Mouse (Mus musculus) adrenal gland, postnatal 4 days (tissue): ENCODE results near the gene Arnt. TPM values are rescaled to one million over a fixed set of nuclear protein-coding genes. Genes with fewer than 3 reads are reported as not detected.
"Not testable (repeated sequence)": the region's sequence is repeated elsewhere in the genome, so short reads cannot be mapped to it uniquely, and the experiment has no call there.

Experiments
- DNase-seq, 2 experiments: peaks; one replicate each; pipeline ENCODE4 v3.0.0; 2021 to 2022; ENCODE audit warnings: low spot score in 2 of 2, mixed read lengths in 2 of 2
- long read RNA-seq, 2 experiments: library from polyadenylated mRNA; stranded (forward); transcript quantifications; one replicate each; pipeline ENCODE4 v2.0.0; 2021
- total RNA-seq, 2 experiments: library from RNA; stranded (reverse); gene quantifications; 2 replicates each; pipeline ENCODE4 v1.2.3; 2021

Gene Arnt
- 10 to 100 TPM; 76.4 to 76.5 TPM for total RNA-seq
- long read RNA-seq, experiment 1, full-length matches to known transcripts: 1 of 8 reads
- long read RNA-seq, experiment 1, partial matches to known transcripts: 1 of 8 reads
- long read RNA-seq, experiment 1, other reads (novel, unspliced or antisense): 6 of 8 reads
- long read RNA-seq, experiment 2, full-length matches to known transcripts: 12 of 31 reads
- long read RNA-seq, experiment 2, partial matches to known transcripts: 9 of 31 reads
- long read RNA-seq, experiment 2, other reads (novel, unspliced or antisense): 10 of 31 reads

DNA sequence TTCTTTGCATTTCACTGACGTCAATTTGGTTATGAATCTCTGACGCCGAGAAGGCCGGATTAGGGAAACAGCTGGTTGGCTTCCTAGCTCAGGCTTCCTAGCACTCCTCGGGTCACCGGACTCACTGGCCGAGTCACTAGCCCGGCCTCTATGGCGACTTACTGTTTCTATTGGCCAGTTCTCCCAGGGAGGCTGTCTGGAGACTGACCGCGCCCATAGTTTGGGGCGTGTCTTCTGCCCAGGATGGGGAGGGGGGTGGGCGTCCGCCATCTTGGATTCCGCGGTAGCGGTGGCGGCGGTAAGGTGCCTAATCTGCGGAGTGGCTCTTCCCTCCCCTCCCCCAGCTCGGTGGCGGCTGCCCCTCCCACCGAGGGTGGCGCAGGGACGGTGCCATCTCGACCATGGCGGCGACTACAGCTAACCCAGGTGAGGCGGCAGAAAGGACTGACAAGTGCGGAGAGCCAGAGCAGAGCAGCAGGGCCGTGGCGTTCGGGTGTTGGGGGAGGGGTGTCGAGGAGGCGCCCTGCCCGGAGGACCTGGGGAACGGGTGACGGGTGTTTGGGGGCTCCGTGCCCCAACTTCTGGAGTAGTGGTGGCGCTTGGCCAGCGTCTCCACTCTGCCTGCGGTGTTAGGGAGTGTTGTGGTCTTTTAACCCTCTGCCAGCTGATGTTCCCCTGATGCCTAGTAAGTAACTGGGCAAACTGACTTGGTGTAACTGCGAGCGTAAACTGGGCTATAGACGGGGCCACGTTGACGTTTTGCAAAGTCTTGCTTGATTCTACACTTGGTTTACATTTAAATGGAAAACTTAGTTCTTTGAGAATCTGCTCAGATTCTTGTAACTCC lies at the start of gene Arnt:
Gene Arnt, plus strand, starts transcription at position 253 of the 847 bp plus-strand sequence.
- DNase-seq: peak; percentile 56 to 88

DNA sequence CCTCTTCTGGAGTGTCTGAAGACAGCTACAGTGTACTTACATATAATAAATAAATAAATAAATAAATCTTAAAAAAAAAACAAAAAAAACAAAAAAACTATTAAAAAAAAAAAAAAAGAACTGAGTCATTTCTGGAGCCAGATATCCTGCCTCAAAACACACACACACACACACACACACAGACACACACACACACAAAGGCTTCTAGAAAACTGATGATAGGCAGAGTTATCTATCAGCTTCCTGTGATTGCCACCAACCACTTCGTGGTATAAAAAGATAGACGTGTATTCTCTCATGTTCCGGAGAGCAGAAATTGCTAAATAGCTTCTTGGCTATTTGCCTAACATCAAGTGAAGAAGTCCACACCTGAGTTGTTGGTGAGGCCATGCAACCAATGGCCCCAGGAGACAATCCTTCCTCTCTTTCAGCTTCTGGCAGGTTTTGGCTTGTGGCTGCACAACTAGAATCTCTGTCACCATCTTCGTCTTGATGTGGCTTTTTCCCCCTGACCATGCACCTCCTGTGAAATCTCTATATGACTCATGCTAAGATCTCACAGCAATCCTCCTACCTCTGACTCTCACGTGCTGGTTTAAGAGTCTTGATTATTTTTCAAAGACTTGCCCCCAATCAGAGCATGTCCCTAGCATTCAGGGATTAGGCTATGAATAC lies 48.6 kb upstream of the Arnt start:
- DNase-seq: no peak

DNA sequence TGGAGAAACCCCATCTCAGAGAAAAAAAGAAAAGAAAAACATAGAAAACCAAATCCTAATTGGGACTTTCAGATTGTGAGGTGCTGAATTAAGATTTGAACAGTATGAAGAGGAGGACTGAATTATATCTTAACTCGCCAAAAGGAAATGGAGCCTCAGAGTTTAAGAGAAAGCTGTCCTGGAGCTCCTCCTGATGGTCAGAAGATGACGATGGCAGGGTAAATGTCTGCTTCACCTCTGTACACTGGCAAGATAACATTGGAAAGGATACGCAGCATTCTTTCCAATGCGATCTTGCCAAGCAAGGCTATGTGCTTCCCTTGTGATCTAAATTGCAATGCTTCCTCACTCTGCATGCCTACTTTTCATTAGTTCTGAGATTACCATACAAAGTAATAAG lies 39.8 kb upstream of the Arnt start:
- DNase-seq: no peak

DNA sequence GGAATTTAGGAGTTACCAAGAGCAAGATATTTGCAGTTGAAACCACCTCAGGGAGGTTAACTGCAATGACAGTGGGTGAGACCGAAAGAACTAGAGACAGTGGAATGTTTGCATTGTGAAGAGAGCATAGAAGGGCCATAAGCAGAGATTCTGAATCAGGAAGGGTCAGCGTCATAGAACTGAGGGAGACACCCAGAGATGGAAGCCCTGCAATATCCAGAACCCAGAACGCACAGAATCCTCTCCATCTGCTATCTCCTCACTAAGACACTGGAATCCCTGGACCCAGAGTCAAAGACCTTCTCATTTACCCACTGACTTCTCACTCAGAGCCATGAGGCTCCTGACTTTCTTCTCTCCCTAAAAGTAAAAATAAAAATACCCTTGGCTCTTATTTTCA lies 31.4 kb upstream of the Arnt start, which contains the start of gene 4930558C23Rik:
Gene 4930558C23Rik, minus strand, starts transcription at position 101 of the 400 bp plus-strand sequence.
- DNase-seq: no peak

DNA sequence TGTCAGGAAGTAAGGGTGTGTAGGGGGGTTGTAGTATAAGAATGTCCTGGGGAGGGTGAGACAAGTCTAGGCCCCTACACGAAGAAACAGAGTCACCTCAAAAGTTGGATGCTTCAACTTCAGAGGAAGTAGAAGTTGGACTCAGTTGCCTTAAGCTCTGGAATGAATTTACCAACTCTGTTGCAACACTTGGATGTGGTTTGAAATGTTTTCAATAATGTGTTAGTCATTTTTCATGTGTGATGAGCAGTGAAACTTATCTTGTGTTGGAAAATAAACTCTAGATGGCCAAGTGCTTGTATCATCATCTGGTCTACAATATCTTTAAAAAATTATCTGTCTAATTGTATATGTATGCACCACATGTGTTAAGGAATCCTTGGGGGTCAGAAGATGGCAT lies 26.5 kb upstream of the Arnt start:
- DNase-seq: no peak

DNA sequence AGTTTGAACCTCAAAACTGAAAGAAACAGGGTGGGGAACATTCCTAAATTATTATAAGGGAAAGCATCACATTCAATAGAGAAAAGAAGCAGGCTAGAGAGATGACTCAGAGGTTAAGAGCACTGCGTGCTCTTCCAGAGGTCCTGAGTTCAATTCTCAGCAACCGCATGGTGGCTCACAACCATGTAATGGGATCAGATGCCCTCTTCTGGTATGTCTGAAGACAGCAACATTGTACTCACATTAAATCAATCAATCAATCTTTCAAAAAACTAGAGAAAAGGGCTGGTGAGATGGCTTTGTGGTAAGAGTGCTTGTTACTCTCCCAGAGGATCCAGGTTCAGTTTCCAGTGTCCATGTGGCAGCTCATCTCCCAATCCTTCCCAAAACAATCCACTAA lies 25.3 kb upstream of the Arnt start:
- DNase-seq: no peak

DNA sequence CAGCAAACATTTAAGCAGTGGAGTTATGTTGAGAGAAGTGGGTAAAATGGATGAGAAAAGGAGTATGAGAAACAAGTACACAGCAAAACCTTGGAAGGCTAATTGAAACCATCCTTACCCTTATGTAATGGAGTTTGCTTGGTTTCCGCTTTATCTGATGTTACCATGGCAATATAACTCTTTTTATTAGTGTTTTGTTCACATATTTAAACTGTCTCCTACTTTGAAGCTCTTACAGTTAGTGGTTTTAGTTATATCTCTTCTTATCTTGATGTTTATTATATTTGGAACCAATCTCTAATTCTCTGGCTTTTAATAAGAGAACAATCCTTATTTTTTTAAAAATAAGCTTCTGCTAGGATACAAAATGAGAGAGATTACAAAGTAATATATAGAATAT lies 21.9 kb upstream of the Arnt start:
- no peak for DNase-seq

DNA sequence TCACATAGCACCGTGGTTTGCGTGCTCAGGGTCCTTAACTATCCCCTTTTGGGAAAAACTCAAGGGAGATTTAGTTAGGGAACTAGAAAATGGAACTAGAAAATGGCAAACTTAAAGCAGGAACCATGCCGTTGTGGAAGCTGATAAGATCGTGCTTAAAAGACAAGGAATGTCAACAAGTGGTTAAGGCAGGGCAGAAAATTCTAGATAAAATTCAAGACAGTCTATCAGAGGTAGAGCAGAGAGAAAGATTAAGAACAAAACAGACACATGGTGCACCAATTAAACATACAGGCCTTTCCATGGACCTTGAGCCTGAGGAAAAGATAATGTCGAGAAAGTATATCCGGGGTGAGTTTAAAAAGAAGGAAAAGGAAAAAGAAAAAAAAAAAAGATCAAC lies 16.3 kb upstream of the Arnt start:
- DNase-seq: no peak

DNA sequence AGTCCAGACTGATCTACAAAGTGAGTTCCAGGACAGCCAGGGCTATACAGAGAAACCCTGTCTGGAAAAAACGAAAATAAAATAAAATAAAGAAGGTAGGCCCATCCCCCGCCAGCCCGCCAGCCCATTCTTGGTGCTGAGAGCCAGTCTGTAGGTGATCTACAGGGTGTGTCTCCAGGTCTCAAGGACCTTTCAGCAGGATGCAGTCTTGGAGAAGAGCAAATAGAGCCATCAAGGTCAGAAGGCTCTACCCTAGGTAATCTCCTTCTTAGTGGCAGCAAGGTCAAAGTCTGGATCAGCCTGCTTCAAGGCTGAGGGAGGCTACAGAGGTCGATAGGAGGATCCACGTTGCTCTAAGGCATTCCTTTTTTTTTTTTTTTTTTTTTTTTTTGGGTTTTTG lies 7.7 kb upstream of the Arnt start:
- not testable (repeated sequence) for DNase-seq

DNA sequence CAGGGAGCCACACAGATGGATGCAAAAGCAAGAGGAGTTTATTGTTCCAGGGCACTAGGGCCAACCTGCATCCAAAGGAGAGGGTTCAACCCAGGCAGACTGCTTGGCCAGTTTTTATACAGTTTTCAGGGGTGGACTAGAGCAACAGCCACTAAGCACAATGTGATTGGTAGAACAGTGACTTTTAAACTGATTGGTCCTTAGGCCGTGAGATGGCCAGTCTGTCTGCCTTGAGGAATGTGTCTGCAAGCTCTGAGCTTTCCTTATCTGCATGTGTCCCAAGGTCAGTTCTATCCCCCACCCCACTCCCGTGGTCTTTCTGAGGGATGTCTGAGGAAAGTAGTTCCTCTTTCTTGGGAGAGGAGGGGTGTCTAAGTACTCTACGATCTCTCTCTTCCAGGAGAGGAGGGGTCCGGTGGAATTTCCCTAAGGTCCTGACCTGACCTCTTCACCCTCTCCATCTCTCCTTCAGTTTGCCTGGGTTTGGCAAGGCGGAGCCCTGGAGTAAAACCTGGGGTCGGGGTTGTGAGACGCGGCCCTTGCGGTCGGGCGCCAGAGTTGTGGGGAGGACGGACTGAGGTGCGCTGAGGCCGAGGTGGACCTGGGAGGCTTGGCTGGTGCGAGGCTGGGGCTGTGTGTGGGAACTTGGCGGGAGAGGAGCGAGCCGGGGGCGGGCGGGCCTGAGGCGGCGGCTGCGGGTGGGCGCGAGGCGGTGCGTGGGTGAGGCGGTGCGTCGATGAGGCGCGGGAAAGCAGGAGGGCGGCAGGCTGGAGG lies 6.9 kb upstream of the Arnt start:
- DNase-seq: not testable (repeated sequence)

DNA sequence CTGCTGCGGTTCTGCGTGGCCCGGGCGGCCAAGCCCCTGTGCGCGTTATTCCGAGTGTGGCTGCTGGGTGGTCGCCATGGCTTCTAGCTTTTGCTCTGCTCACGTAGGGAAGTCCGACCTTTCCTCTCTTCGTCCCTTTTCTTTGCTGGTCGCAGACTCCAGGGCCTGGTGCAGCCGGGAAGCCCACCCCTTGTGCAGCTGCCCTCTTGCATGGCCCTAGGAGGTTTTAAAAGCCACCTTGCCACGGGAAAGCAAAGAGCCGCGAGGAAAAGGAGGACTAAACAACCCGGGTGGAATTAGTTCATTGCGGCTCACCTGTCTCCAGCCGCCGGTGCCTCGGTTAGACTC lies 6.3 kb upstream of the Arnt start:
- DNase-seq: not testable (repeated sequence)

DNA sequence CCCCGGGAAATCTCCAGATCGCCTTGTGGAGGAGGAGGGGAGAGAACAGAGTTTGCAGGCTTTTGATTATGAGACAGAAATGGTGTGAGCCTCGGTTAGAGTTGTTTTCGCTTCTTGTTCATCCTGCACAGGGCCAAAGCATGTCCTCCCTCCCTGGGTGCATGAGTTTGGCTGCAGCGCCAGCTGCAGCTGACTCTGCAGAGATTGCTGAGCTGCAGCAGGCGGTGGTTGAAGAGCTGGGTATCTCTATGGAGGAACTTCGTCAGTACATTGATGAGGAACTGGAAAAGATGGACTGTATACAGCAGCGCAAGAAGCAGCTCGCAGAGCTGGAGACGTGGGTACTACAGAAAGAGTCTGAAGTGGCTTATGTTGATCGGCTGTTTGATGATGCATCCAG lies 5.8 kb upstream of the Arnt start:
- DNase-seq: not testable (repeated sequence)

DNA sequence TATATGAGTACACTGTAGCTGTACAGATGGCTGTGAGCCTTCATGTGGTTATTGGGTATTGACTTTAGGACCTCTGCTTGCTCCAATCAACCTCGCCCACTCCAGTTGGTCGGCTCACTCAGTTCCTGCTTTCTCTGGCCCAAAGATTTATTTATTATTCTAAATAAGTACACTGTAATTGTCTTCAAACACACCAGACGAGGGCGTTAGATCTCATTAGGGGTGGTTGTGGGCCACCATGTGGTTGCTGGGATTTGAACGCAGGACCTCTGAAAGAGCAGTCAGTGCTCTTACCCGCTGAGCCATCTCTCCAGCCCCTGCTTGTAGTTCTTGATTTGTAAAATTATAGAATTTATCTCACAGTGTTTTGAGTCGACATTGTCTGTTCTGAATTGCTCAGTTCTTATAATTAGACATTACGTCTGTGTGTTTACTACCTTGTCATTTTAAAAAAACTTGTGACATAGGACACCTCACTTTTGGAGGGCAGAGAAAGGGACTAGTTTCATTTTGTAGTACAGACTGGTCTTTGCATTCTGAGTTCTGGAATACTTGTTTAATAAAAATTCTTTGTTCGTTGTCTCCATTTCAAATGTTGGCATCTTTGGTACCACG lies 780 bp upstream of the Arnt start:
- DNase-seq: no peak

DNA sequence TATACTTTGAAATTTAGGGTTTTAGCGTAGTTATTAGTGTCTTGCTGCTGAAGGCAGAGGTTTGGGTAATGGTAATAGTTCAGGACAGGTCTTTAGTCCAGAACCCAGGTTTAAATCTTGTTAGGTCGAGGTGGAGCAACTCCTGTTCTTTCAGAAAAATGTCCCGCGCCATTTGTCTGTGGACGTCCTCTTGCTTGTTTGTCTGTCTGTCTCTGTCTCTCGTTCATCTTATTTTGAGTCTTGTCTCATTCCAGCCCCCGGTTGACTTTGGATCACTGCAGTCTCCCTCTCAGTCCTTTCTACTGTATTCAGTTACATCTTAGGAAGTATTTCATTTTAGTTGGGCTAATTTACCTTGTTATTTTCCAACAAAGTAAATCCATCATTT lies 789 bp downstream of the Arnt start:
- no peak for DNase-seq

DNA sequence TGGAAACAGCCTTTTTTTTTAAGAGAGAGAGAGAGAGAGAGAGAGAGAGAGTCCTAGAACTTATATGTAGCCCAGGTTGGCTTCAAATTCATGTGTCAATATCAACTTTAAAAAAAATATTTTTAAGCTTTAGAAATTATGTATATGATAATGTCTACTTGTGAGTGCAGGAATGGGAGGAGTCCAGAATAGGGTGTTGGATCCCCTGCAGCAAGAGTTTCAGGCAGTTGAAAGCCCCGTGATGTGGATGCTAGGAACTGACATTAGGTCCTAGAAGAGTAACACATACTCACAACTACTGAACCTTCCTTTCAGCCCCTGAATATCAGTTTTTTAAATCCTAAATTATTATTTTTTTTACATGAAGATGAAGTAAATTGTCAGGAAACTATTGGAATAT lies 1.4 kb downstream of the Arnt start:
- no peak for DNase-seq

DNA sequence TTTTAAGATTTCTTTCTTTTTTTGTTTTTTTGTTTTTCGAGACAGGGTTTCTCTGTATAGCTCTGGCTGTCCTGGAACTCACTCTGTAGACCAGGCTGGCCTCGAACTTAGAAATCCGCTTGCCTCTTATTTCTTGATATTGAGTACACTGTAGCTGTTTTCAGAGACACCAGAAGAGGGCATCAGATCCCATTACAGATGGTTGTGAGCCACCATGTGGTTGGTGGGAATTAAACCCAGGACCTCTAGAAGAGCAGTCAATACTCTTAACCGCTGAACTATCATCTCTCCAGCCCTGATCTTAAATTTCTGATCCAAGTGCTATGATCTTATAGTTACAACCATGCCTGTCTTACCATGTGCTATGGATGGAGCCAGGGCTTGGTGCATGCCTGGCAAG lies 4.4 kb downstream of the Arnt start:
- DNase-seq: not testable (repeated sequence)

DNA sequence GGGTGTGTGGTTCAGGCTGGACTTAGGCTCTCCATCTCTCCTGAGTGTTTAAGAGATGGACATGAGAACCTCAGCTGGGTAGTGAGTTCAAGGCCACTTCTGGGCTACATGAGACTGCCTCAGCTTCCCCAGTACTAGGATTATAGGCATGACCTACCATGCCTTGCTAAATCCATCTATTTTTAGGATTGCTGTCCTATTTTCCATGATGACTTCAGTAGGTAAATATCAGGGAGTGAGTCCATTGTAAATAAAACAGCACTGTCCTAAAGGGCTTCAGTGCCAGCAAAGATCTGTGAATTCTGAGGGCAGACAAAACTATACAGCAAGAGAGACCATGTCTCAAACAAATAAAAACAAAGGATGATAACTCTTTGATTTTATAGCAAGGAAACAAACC lies 5.5 kb downstream of the Arnt start:
- DNase-seq: no peak

DNA sequence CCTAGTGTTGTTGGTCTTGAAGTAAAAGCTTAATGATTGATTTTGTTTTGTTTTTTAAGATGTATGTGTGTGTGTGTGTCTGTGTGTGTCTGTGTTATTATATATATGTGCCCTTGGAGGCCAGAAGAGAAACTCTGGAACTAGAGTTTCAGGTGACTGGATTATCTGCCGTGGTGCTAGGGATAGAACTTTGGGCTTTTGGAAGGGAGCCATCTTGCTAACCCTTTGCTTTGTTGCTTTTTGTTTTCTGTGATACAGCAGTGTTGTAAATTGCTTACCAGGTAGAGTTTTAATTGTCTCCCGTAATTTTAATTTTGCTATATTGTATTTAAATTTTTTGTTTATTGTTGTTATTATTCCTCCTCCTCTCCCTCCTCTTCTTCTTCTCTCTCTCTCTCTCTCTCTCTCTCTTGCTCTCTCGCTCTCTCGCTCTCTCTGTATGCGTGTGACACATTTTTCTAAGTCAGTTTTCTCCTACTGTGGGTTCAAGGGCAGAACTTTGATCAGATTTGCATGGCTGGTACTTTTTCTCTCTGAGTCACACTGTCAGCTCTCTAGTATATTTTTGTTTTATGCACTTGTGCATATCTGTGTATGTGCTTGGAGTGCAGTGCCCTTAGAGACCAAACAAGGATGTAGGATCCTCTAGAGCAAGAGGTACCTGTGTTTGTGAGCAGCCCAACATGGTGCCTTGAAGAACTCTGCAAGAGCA lies 8.4 kb downstream of the Arnt start:
- DNase-seq: no peak

DNA sequence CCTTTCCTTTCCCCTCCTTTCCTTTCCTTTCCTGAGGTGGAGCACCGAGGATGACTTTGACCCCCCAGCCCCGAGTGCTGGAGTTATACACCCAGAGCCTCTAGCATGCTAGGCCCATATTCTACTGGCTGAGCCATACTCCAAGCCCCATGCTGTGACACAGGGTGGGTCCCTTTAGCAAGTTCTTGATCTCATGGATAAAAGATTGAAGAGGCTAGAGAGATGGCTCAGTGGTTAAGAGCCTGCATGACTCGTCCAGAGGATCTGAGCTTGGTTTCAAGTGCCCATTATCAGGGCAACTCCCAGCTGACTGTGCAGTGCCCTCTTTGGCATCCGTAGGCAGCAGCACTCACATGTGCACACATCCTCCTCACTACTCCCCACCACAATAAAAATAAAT lies 11.1 kb downstream of the Arnt start:
- DNase-seq: no peak

DNA sequence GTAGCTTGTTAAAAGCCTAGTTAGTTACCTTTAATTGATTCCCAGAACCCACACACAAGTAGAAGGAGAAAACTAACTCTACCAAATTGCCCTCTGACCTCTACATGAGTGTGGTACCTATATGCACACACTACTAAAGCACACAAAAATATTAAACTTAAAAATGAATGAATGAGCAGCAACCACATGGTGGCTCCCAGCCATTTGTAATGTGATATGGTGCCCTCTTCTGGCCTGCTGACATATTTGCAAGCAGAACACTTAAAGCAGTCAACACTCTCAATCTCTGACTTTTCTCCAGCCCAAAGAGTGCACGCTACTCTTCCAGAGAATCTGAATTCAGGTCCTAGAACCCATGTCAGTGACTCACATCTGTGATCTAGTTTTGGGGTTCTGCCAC lies 16.2 kb downstream of the Arnt start:
- DNase-seq: no peak
